Mouse (Mus musculus): ENCODE data around the gene 4930430F08Rik. TPM values are rescaled to one million over a fixed set of nuclear protein-coding genes. Genes with fewer than 3 reads are reported as not detected.
A peak's percentile ranks its signal among the peaks of the same experiment; 100 is the strongest.
"Not testable (repeated sequence)": the region's sequence is repeated elsewhere in the genome, so short reads cannot be mapped to it uniquely, and the experiment has no call there.

Gene 4930430F08Rik
- 9.7 and 19.1 TPM in 2 replicates for total RNA-seq (2021)
- long read RNA-seq, transcript 4930430F08Rik-201 (7 exons, 2,564 nt): major isoform, 20 of 24 reads
- long read RNA-seq, partial matches to known transcripts: 2 of 24 reads
- long read RNA-seq, other reads (novel, unspliced or antisense): 2 of 24 reads

GRCm38 (mm10) chr10:100590323-100590722, at the start of gene 4930430F08Rik, which contains the start of gene 1700017N19Rik:
Gene 4930430F08Rik (minus strand): TSS chr10:100590423.
Gene 1700017N19Rik (plus strand): TSS chr10:100590484.
- no peak for DNase-seq

GRCm38 (mm10) chr10:100629762-100630438, 39.7 kb upstream of the 4930430F08Rik start:
- DNase-seq: peak; percentile 47

GRCm38 (mm10) chr10:100622494-100622893, 32.3 kb upstream of the 4930430F08Rik start:
- no peak for DNase-seq

GRCm38 (mm10) chr10:100620040-100620439, 29.8 kb upstream of the 4930430F08Rik start:
- no peak for DNase-seq

GRCm38 (mm10) chr10:100619474-100619873, 29.3 kb upstream of the 4930430F08Rik start:
- DNase-seq: no peak

GRCm38 (mm10) chr10:100617233-100617903, 27.1 kb upstream of the 4930430F08Rik start:
- DNase-seq: no peak

GRCm38 (mm10) chr10:100604254-100604653, 14.0 kb upstream of the 4930430F08Rik start:
- DNase-seq: no peak

- DNase-seq: no peak
These were observed 13.3 kb upstream of the 4930430F08Rik start for GRCm38 (mm10) chr10:100603511-100603910.

- DNase-seq: no peak
These were observed 8.1 kb upstream of the 4930430F08Rik start for GRCm38 (mm10) chr10:100598339-100598738.

- peak; percentile 90 for DNase-seq
These were observed 1.3 kb downstream of the 4930430F08Rik start for GRCm38 (mm10) chr10:100588932-100589388.

GRCm38 (mm10) chr10:100588524-100588923, 1.7 kb downstream of the 4930430F08Rik start:
- no peak for DNase-seq

- no peak for DNase-seq
These were observed 6.0 kb downstream of the 4930430F08Rik start for GRCm38 (mm10) chr10:100584178-100584577.

- no peak for DNase-seq
These were observed 14.9 kb downstream of the 4930430F08Rik start for GRCm38 (mm10) chr10:100575294-100575693.

- no peak for DNase-seq
These were observed 15.6 kb downstream of the 4930430F08Rik start for GRCm38 (mm10) chr10:100574505-100575149.

- DNase-seq: no peak
These were observed 18.5 kb downstream of the 4930430F08Rik start for GRCm38 (mm10) chr10:100571707-100572106.

GRCm38 (mm10) chr10:100564112-100564511, 26.1 kb downstream of the 4930430F08Rik start:
- no peak for DNase-seq

- not testable (repeated sequence) for DNase-seq
These were observed 29.9 kb downstream of the 4930430F08Rik start for GRCm38 (mm10) chr10:100560194-100560883.

GRCm38 (mm10) chr10:100556566-100557175, 33.6 kb downstream of the 4930430F08Rik start:
- DNase-seq: no peak

GRCm38 (mm10) chr10:100524499-100525390, 65.5 kb downstream of the 4930430F08Rik start:
- no peak for DNase-seq

GRCm38 (mm10) chr10:100522330-100522729, 67.9 kb downstream of the 4930430F08Rik start:
- DNase-seq: no peak

All from adrenal gland, postnatal 25 days (tissue).